Mouse (Mus musculus) heart, embryonic 11.5 days (tissue): ENCODE measurements around the gene Elobl. TPM values are rescaled to one million over a fixed set of nuclear protein-coding genes. Genes with fewer than 3 reads are reported as not detected.

Source experiments
- ATAC-seq: fragments of 200-750 bp; cut with Nextera tagmentation; replicated peaks from 2 replicates; pipeline ENCODE4 v1.8.0; 2017; ENCODE audit warnings: moderate library complexity; ENCODE audit not compliant: insufficient number of reproducible peaks, low FRiP score, low TSS enrichment
- H3K27ac ChIP-seq: fragments of 300-500 bp; sonication (generic); 2 replicates; pipeline ENCODE4 v1.5.1; 2014; ENCODE audit warnings: mild to moderate bottlenecking, low read depth, low read length
- H3K27me3 ChIP-seq: fragments of 300-500 bp; sonication (generic); 2 replicates; pipeline ENCODE4 v1.6.1; 2014; ENCODE audit warnings: mild to moderate bottlenecking, low read length, mixed read lengths; ENCODE audit not compliant: control insufficient read depth, insufficient read depth
- H3K36me3 ChIP-seq: fragments of 300-500 bp; sonication (generic); 2 replicates; pipeline ENCODE4 v1.6.1; 2014; ENCODE audit warnings: mild to moderate bottlenecking, low read length, moderate library complexity, mixed read lengths; ENCODE audit not compliant: control insufficient read depth, insufficient read depth
- H3K4me1 ChIP-seq: fragments of 300-500 bp; sonication (generic); 2 replicates; pipeline ENCODE4 v1.6.1; 2014; ENCODE audit warnings: low read length; ENCODE audit not compliant: control insufficient read depth, insufficient read depth
- H3K4me2 ChIP-seq: fragments of 300-500 bp; sonication (generic); 2 replicates; pipeline ENCODE4 v1.6.1; 2014; ENCODE audit warnings: mild to moderate bottlenecking, moderate library complexity
- H3K4me3 ChIP-seq: fragments of 300-500 bp; sonication (generic); 2 replicates; pipeline ENCODE4 v1.5.1; 2014; ENCODE audit warnings: low read depth, low read length
- H3K9ac ChIP-seq: fragments of 300-500 bp; sonication (generic); 2 replicates; pipeline ENCODE4 v1.6.1; 2014; ENCODE audit warnings: mild to moderate bottlenecking, low read depth, low read length, moderate library complexity
- H3K9me3 ChIP-seq: fragments of 300-500 bp; sonication (generic); replicated peaks from 2 replicates; pipeline ENCODE4 v1.6.1; 2016; ENCODE audit warnings: low read length; ENCODE audit not compliant: control insufficient read depth
- whole genome bisulfite sequencing: fragments of 180-500 bp; shearing (Covaris S2); extraction: QIAGEN DNeasy Blood & Tissue Kit; methylation state at CpG from one replicate; pipeline ENCODE4 v1.1.7; 2014; ENCODE audit not compliant: insufficient replicate concordance; 5-methylcytosine and 5-hydroxymethylcytosine counted together
- polyA plus RNA-seq: library from polyadenylated mRNA; unstranded; fragments of >200 nt; fragmentation: Nextera tagmentation; extraction: Ambion mirVana; gene quantifications from 2 replicates; pipeline ENCODE4 v1.2.1, GENCODE M21; 2014

The Elobl gene
- polyA plus RNA-seq, 1 experiment from 2014 or later, result not detected

GRCm38 (mm10) chr11:88952117-88952516 lies 14.6 kb downstream of the Elobl start:
- ATAC-seq, result no peak
- H3K4me3 ChIP-seq, result no peak overlapping the region
- no peaks in the 10 kb centered on the region for H3K4me1 ChIP-seq
- H3K27ac ChIP-seq, result no peak overlapping the region
- H3K27me3 ChIP-seq, result no peaks in the 10 kb centered on the region
- H3K36me3 ChIP-seq, result peaks cover 2% of the 10 kb centered on the region; the same call in 1 of the 2 replicates
- no peak overlapping the region for H3K9ac ChIP-seq
- 85% methylated on average over 5 of the region's 5 CpGs for WGBS
- no peaks in the 10 kb centered on the region for H3K9me3 ChIP-seq
- no peak overlapping the region for H3K4me2 ChIP-seq

DNA sequence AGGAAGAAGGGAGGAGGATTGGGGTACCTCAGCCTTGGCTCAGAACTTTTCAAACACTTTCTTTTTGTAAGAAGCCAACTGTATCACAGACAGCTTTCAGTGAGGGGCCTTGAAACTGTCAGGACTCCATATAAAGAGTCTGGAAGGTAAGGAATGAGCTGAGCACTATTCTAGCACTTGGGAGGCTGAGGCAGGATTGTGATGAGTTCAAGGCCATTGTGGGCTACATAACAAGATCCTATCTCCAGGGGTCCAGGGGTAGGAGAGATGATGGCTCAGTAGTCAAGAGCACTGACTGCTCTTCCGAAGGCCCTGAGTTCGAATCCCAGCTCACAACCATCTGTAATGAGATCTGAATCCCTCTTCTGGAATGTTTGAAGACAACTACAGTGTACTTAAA lies 15.2 kb downstream of the Elobl start:
- Histone ChIP-seq H3K9ac (no peak overlapping the region), H3K4me3 (no peak overlapping the region)
- 91% methylated on average over 2 of the region's 2 CpGs for WGBS

DNA sequence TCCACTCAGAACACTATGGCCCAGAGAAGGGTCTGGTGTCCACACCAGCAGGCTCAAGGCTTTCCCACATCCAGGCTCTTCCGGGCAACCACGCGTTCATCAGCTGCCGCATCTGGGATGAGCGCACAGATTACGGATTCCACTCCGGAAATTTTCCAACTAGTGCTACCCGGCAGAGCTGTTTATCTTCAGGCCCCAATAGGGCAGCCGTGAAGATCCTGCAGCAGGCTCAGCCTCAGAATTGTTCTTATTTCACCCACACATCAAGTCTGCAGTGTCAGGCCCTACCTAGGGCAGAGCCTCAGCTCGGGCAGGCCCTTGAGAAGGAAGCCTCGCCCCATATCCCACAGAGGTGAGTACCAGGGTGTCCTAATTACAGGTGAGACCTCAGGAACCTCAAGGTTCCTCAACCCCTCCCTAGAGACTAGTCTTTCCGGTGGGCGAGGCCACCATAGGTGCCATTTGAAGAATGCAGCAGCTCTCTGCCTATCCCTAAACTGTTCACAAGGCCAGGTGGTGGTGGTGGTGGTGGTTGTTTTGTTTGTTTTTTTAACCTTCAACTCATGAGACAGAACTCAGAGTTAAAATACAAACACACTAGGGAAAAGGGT lies 16.0 kb downstream of the Elobl start:
- peaks cover 5% of the 10 kb centered on the region; the same call in 1 of the 2 replicates for H3K36me3 ChIP-seq
- no peak for ATAC-seq
- 73% methylated on average over 13 of the region's 13 CpGs for WGBS

More for the DNA sequence above, 15.2 kb downstream of the Elobl start:
- Histone ChIP-seq H3K27ac (no peak overlapping the region), H3K27me3 (no peaks in the 10 kb centered on the region), H3K4me1 (no peaks in the 10 kb centered on the region), H3K36me3 (peaks cover 5% of the 10 kb centered on the region; the same call in 1 of the 2 replicates), H3K9me3 (no peaks in the 10 kb centered on the region), H3K4me2 (no peak overlapping the region)
- no peak for ATAC-seq

DNA sequence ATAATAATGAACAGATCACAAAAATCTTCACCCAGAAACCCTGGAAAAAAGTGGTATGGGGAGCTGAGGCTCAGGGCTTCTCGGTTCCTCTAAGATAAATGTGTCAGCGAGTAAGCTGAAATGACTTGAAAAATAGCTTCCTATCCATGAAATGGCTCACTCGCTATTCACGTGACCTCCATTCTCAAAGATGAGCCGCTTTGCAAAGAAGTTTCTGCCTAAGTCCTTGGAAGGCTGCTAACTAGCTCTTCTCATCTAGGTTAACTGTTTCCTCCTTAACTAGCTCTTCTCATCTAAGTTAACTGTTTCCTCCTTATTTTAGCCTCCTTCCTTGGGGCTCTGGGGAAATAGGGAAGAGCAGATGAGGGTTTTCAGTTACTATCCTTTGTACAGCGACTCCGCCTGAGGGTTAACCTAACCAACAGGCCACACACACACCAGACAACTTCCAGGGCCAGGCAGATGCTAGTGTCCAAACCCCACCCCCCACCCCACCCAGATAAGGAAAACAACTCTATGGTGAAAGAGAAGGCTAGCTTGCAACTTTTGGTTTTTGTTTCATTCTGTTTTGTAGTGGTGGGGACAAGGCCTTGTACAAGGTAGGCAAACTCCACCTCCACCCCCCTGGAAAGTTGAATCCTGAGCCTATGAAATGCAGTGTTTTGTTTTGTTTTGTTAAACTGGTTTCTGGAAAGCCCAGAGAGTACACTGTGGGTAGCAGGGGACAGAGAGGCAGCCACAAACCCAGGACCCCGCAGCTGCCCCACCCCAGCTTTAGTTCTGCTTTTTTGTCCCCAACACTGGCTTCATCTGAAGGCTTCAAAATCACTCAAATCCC lies 16.7 kb downstream of the Elobl start:
- Histone ChIP-seq H3K36me3 (peaks cover 5% of the 10 kb centered on the region; the same call in 1 of the 2 replicates), H3K27ac (no peak overlapping the region), H3K9me3 (no peaks in the 10 kb centered on the region), H3K4me2 (no peak overlapping the region), H3K4me1 (no peaks in the 10 kb centered on the region), H3K4me3 (no peak overlapping the region), H3K27me3 (no peaks in the 10 kb centered on the region), H3K9ac (no peak overlapping the region)
- WGBS, result 72% methylated on average over 8 of the region's 8 CpGs
- ATAC-seq, result no peak

More for the DNA sequence above, 16.0 kb downstream of the Elobl start:
- Histone ChIP-seq H3K27me3 (no peaks in the 10 kb centered on the region), H3K4me1 (no peaks in the 10 kb centered on the region), H3K4me2 (no peak overlapping the region), H3K4me3 (no peak overlapping the region), H3K9me3 (no peaks in the 10 kb centered on the region), H3K27ac (no peak overlapping the region), H3K9ac (no peak overlapping the region)

GRCm38 (mm10) chr11:88948896-88949295 lies 17.8 kb downstream of the Elobl start:
- Histone ChIP-seq H3K27me3 (no peaks in the 10 kb centered on the region), H3K27ac (no peak overlapping the region), H3K4me1 (no peaks in the 10 kb centered on the region), H3K4me3 (no peak overlapping the region), H3K9me3 (no peaks in the 10 kb centered on the region), H3K9ac (no peak overlapping the region), H3K36me3 (peaks cover 9% of the 10 kb centered on the region), H3K4me2 (no peak overlapping the region)
- ATAC-seq, result no peak
- WGBS, result 75% methylated on average over 8 of the region's 8 CpGs

DNA sequence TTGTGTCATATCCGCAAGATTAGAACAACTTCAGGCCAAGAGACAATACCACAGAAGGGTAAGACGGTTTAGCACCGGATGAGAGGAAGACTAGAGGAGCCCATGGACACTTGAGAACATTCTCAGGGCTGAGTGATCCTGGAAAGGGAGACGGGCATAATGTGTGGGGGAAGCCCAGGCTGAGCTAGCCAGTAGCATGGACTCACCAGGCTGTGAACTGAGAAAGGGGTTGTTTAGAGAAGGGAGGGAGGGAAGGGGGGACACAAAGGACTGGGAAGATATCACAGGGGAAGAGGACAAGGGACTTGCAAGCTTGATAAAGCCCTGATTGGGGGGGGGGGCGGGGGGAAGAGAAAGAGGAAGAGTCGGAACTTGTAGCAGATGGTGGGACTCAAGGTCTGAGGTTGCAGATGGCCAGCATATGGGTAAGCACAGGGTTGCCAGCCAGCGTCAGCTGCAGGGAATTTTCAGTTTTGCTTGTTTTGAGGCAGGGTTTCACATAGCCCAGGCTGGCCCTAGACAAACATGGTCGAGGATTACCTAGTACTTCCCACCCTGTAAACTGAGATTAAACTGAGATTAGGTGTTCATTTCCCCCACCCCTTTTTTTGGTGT lies 20.7 kb downstream of the Elobl start:
- Histone ChIP-seq H3K27me3 (no peaks in the 10 kb centered on the region), H3K4me2 (no peak overlapping the region), H3K9ac (no peak overlapping the region), H3K36me3 (peaks cover 13% of the 10 kb centered on the region), H3K9me3 (no peaks in the 10 kb centered on the region), H3K4me3 (no peak overlapping the region), H3K27ac (no peak overlapping the region), H3K4me1 (no peaks in the 10 kb centered on the region)
- no peak for ATAC-seq
- WGBS, result 67% methylated on average over 7 of the region's 8 CpGs

GRCm38 (mm10) chr11:88941489-88941888 lies 25.2 kb downstream of the Elobl start:
- ATAC-seq, result no peak
- Histone ChIP-seq H3K9me3 (no peaks in the 10 kb centered on the region), H3K4me2 (no peak overlapping the region), H3K4me1 (no peaks in the 10 kb centered on the region), H3K27me3 (no peaks in the 10 kb centered on the region), H3K4me3 (no peak overlapping the region), H3K27ac (no peak overlapping the region), H3K36me3 (peaks cover 10% of the 10 kb centered on the region), H3K9ac (no peak overlapping the region)
- 77% methylated on average over 12 of the region's 12 CpGs for WGBS

DNA sequence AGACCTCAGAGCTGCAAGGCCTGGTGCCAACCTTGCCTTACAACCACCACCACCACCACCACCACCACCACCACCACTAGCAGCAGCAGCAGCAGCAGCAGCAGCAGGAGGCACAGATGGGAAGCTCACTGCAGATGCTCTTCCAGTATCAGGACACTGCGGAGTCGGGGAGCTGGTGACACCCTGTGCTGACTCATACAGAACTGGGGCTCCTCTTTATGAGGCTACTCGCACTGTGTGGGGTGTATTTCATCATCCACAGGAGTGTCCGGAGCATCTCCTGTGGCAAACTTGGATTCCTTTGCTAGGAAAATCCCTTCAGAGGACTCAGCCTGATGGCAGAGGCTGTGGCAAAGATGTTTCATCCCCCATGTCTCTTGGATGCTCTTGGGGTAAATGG lies 27.1 kb downstream of the Elobl start:
- no peak overlapping the region for H3K9ac ChIP-seq
- no peaks in the 10 kb centered on the region for H3K9me3 ChIP-seq
- no peak overlapping the region for H3K4me3 ChIP-seq
- H3K36me3 ChIP-seq, result peaks cover 10% of the 10 kb centered on the region
- H3K4me1 ChIP-seq, result no peaks in the 10 kb centered on the region
- H3K27me3 ChIP-seq, result no peaks in the 10 kb centered on the region
- no peak overlapping the region for H3K4me2 ChIP-seq
- H3K27ac ChIP-seq, result no peak overlapping the region
- no peak for ATAC-seq
- WGBS, result 81% methylated on average over 4 of the region's 4 CpGs
